Comparison of ENCODE assay signal across 29 mouse cellular contexts in the genomic region with DNA sequence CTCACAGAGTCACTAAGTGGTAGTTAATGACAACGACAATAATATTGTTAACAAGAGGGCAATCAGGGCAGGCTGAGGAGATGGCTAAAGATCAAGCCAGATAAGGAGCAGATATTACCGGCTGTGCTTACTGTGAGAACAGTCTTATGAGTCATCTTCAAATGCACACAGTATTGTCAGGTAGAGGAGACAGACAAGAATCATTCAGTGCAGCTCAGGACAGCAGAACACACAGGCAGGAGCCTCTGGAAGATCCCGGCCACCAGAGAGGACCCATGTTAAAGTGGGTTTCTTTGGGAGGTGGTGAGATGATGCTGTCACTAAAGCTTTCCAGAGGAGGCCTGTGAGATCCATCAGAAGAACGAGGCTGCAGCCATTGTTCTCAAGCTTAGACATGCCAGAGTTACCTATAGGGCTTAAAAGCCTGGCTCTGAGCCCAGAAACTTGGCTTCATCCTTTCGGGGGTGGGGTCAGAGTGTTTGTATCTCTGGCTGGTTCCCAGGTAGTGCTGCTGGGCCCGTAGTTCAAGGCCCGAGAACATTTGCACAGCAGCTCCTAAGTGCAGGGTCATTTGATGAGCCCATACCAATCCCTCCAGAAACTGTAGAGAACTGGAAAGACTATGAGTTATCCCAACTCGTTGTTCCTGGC. TPM values are rescaled to one million over a fixed set of nuclear protein-coding genes. Genes with fewer than 3 reads are reported as not detected.
DNase-seq lines count a peak whose midpoint lies in the region; ATAC-seq and TF ChIP-seq lines count a peak whose summit lies in the region.
"Had no signal": no experiment of that assay in that cellular context is flagged by ENCODE, and none has a peak within 500 bp of the region (broad histone marks: within the 10 kb centered on the region; RNA-seq: fewer than 3 reads in every experiment).

No protein-coding gene starts in this region.

- no peak for DNase-seq in liver, postnatal 0 days
- no peak for DNase-seq in liver, embryonic 11.5 days (ENCODE audit: low spot score)
- DNase-seq in urinary bladder, postnatal 25 days (ENCODE audit: low spot score) = peak; percentile 34
- no peak for DNase-seq in urinary bladder, adult 2 months (ENCODE audit: low spot score)
- no peak for DNase-seq in testis, postnatal 10 days (ENCODE audit: low spot score)
- DNase-seq: adrenal gland, postnatal 14 days; B cell, adult 2 months; cerebellum, adult 8-10 months; cerebellum, postnatal 36 days; embryo, embryonic 11 days; gastrocnemius, postnatal 14 days; heart, adult 11 months; kidney, postnatal 36 days; liver, embryonic 13.5 days; lung, postnatal 14 days; right cerebral cortex, postnatal 25 days; thymus, adult 2 months; thymus, postnatal 4 days had no signal

- WGBS in liver, postnatal 0 days (ENCODE audit: insufficient replicate concordance) = 60% methylated on average over 8 of the region's 8 CpGs
- 68% methylated on average over 8 of the region's 8 CpGs for WGBS in liver, embryonic 11.5 days
- 35% methylated on average over 8 of the region's 8 CpGs for WGBS in intestine, postnatal 0 days

- peak; percentile 58; the same call in 1 of the 2 replicates for ATAC-seq in liver, postnatal 0 days
- no peak for ATAC-seq in liver, embryonic 11.5 days (replicated peaks; ENCODE audit: low FRiP score)
- ATAC-seq in intestine, postnatal 0 days = peak; percentile 36; the same call in 1 of the 2 replicates
- no peak for ATAC-seq in activated CD4-positive, CD25-positive, alpha-beta regulatory T cell, adult 4 months
- ATAC-seq: forebrain, embryonic 16.5 days had no signal

- no peak for TF ChIP-seq EP300 in liver, postnatal 0 days (IDR thresholded peaks at IDR 0.05; ENCODE audit: low read depth)

- H3K4me3 ChIP-seq in liver, postnatal 0 days (ENCODE audit: low read depth, low read length) = no peak overlapping the region
- no peak overlapping the region for H3K4me3 ChIP-seq in liver, embryonic 11.5 days (ENCODE audit: low read depth, low read length)
- no peak overlapping the region for H3K4me3 ChIP-seq in intestine, postnatal 0 days (ENCODE audit: low read depth, low read length)
- H3K4me3 ChIP-seq: forebrain, embryonic 10.5 days; hindbrain, embryonic 15.5 days; liver, embryonic 13.5 days; midbrain, embryonic 12.5 days had no signal

- no peak for TF ChIP-seq CTCF in liver, postnatal 0 days (IDR thresholded peaks at IDR 0.05; ENCODE audit: low read depth)
- no peak for TF ChIP-seq CTCF in intestine, postnatal 0 days (IDR thresholded peaks at IDR 0.05; ENCODE audit: low read depth)

- no peaks in the 10 kb centered on the region for H3K9me3 ChIP-seq in liver, postnatal 0 days (ENCODE audit: low read length)
- no peaks in the 10 kb centered on the region for H3K9me3 ChIP-seq in liver, embryonic 11.5 days (ENCODE audit: control insufficient read depth, low read length)
- H3K9me3 ChIP-seq in intestine, postnatal 0 days (ENCODE audit: control insufficient read depth) = no peaks in the 10 kb centered on the region
- H3K9me3 ChIP-seq: forebrain, embryonic 10.5 days; G1E; hindbrain, embryonic 15.5 days; liver, embryonic 13.5 days; midbrain, embryonic 12.5 days had no signal

- H3K9ac ChIP-seq in liver, postnatal 0 days (replicated peaks) = no peak overlapping the region
- no peak overlapping the region for H3K9ac ChIP-seq in liver, embryonic 11.5 days (ENCODE audit: low read depth, low read length)
- no peak overlapping the region for H3K9ac ChIP-seq in intestine, postnatal 0 days (ENCODE audit: low read depth, low read length)
- H3K9ac ChIP-seq: hindbrain, embryonic 15.5 days; liver, embryonic 13.5 days; midbrain, embryonic 12.5 days had no signal

- H3K4me2 ChIP-seq in liver, postnatal 0 days (ENCODE audit: low read depth, low read length) = no peak overlapping the region
- no peak overlapping the region for H3K4me2 ChIP-seq in liver, embryonic 11.5 days
- no peak overlapping the region for H3K4me2 ChIP-seq in intestine, postnatal 0 days (replicated peaks; ENCODE audit: low read depth)
- H3K4me2 ChIP-seq: heart, embryonic 11.5 days; hindbrain, embryonic 15.5 days; liver, embryonic 13.5 days; midbrain, embryonic 12.5 days had no signal

- H3K4me1 ChIP-seq in liver, postnatal 0 days (ENCODE audit: insufficient read depth) = peaks cover 6% of the 10 kb centered on the region
- no peaks in the 10 kb centered on the region; the same call in 1 of the 2 replicates for H3K4me1 ChIP-seq in liver, embryonic 11.5 days (replicated peaks; ENCODE audit: control insufficient read depth, insufficient read depth, low read length)
- no peaks in the 10 kb centered on the region for H3K4me1 ChIP-seq in intestine, postnatal 0 days (replicated peaks; ENCODE audit: control insufficient read depth, insufficient read depth, low read length)
- H3K4me1 ChIP-seq: hindbrain, embryonic 15.5 days; midbrain, embryonic 12.5 days had no signal

- no peaks in the 10 kb centered on the region for H3K36me3 ChIP-seq in liver, postnatal 0 days (replicated peaks; ENCODE audit: insufficient read depth, low read length)
- no peaks in the 10 kb centered on the region for H3K36me3 ChIP-seq in liver, embryonic 11.5 days (ENCODE audit: control insufficient read depth, insufficient read depth, low read length)
- no peaks in the 10 kb centered on the region for H3K36me3 ChIP-seq in intestine, postnatal 0 days (ENCODE audit: control insufficient read depth, insufficient read depth)
- H3K36me3 ChIP-seq: forebrain, embryonic 10.5 days; G1E; hindbrain, embryonic 15.5 days; liver, embryonic 13.5 days; midbrain, embryonic 12.5 days had no signal

- no peaks in the 10 kb centered on the region for H3K27me3 ChIP-seq in liver, postnatal 0 days (ENCODE audit: insufficient read depth, low read length)
- H3K27me3 ChIP-seq in liver, embryonic 11.5 days (replicated peaks; ENCODE audit: control insufficient read depth, insufficient read depth, low read length) = no peaks in the 10 kb centered on the region
- H3K27me3 ChIP-seq in intestine, postnatal 0 days (replicated peaks; ENCODE audit: control insufficient read depth, insufficient read depth, low read length) = no peaks in the 10 kb centered on the region
- H3K27me3 ChIP-seq: hindbrain, embryonic 15.5 days; liver, embryonic 13.5 days; midbrain, embryonic 12.5 days had no signal

- 0 out of 2 replicates have a peak overlapping the region, but pooled peaks have one; percentile 16 for H3K27ac ChIP-seq in liver, postnatal 0 days (ENCODE audit: low read depth)
- H3K27ac ChIP-seq in liver, embryonic 11.5 days (ENCODE audit: low read depth, low read length) = no peak overlapping the region
- H3K27ac ChIP-seq in intestine, postnatal 0 days (ENCODE audit: low read depth, low read length) = no peak overlapping the region
- H3K27ac ChIP-seq: forebrain, embryonic 10.5 days; hindbrain, embryonic 15.5 days; liver, embryonic 13.5 days; midbrain, embryonic 12.5 days had no signal

RNA-seq across cellular contexts. Expression of gene Dhcr24, which starts 10.2 kb away (rescaled TPM):
- 13.6 and 17.1 TPM in 2 replicates for polyA plus RNA-seq in liver, postnatal 0 days (2015; fragmentation: Nextera tagmentation; extraction: Ambion mirVana)
- polyA plus RNA-seq in liver, embryonic 11.5 days (2014; fragmentation: Nextera tagmentation; extraction: Ambion mirVana) = 22.9 and 23.0 TPM in 2 replicates
- 52.0 and 55.7 TPM in 2 replicates for polyA plus RNA-seq in urinary bladder, adult 2 months (2012; rRNA removed)
- 6.5 and 7.9 TPM in 2 replicates for polyA plus RNA-seq in intestine, postnatal 0 days (2015; fragmentation: Nextera tagmentation; extraction: Ambion mirVana)
- polyA plus RNA-seq in activated CD4-positive, CD25-positive, alpha-beta regulatory T cell, adult 4 months (2017; shearing (Covaris generic)) = 1 to 10 TPM; 4.5 to 7.7 TPM

RNA-seq across cellular contexts. Expression of gene Bsnd, which starts 58.6 kb away (rescaled TPM):
- not detected in 2 replicates for polyA plus RNA-seq in liver, postnatal 0 days (2015; fragmentation: Nextera tagmentation; extraction: Ambion mirVana)
- not detected in 2 replicates for polyA plus RNA-seq in liver, embryonic 11.5 days (2014; fragmentation: Nextera tagmentation; extraction: Ambion mirVana)
- polyA plus RNA-seq in urinary bladder, adult 2 months (2012; rRNA removed) = 0.34 and 0.41 TPM in 2 replicates
- not detected in 2 replicates for polyA plus RNA-seq in intestine, postnatal 0 days (2015; fragmentation: Nextera tagmentation; extraction: Ambion mirVana)
- polyA plus RNA-seq in activated CD4-positive, CD25-positive, alpha-beta regulatory T cell, adult 4 months (2017; shearing (Covaris generic)) = not detected
- polyA plus RNA-seq: forebrain, embryonic 10.5 days; forebrain, embryonic 16.5 days; G1E; heart, embryonic 11.5 days; heart, postnatal 0 days; intestine, embryonic 14.5 days; liver, embryonic 13.5 days; midbrain, embryonic 12.5 days; neural tube, embryonic 11.5 days had no signal

Comparison
In these comparisons a context has a peak if more than half of its experiments do, and no peak if none do; other contexts are left out.
1. ATAC-seq: peak in liver, postnatal 0 days (single experiment) and intestine, postnatal 0 days (single experiment); none in liver, embryonic 11.5 days (single experiment) and activated CD4-positive, CD25-positive, alpha-beta regulatory T cell, adult 4 months (single experiment).